Mouse (Mus musculus): ENCODE data around the gene Gpx5.

Gpx5 gene

DNA sequence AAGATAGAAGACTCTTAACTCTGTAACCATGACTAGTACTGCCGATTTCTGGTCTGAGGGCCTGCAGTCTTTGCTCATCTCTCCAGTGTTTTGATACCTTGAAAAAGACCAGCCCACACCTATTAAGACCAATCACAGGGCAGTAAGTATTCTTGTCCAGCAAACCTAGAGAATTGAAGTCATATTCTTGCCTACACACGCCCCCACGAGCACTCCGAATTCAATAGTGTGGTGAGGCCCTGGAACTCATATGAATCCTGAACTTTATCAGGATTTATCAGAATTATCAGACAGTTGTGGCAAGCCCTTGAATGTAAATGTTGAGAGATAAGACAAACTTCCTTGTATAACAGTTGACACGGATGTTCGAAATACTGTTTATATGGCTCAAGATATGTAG lies at the start of gene Gpx5:
Gene Gpx5 (minus strand): TSS at position 101 of the 400 bp plus-strand sequence.
- no peak for TF ChIP-seq GATA4 (IDR thresholded peaks at IDR 0.05; ENCODE audit: insufficient replicate concordance, low read length)

GRCm38 (mm10) chr13:21327424-21327823 lies 34.9 kb upstream of the Gpx5 start:
- TF ChIP-seq GATA4 (IDR thresholded peaks at IDR 0.05; ENCODE audit: insufficient replicate concordance, low read length), result no peak

GRCm38 (mm10) chr13:21326657-21327211 lies 34.2 kb upstream of the Gpx5 start:
- TF ChIP-seq GATA4 (IDR thresholded peaks at IDR 0.05; ENCODE audit: insufficient replicate concordance, low read length), result no peak

- no peak for TF ChIP-seq GATA4 (IDR thresholded peaks at IDR 0.05; ENCODE audit: insufficient replicate concordance, low read length)
These were observed 33.7 kb upstream of the Gpx5 start for GRCm38 (mm10) chr13:21326191-21326590.

DNA sequence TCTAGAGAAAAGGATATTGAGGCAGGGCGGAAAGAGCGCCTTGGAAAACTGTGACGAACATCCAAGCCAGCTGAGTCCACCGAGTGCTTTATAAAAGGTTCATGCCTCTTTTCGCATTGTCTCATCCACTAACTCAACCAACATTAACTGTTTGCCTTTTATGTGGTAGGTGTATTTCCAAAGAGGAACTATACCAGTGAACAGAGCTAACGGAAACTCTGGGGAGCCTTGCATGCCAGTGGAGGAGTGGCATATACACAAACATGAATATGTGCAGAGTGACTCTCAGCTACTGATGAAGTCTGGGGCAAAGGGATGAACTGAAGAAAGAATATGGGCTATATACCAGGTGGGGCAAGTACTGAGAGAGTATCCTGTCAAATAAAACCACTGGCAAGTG lies 30.9 kb upstream of the Gpx5 start:
- TF ChIP-seq GATA4 (IDR thresholded peaks at IDR 0.05; ENCODE audit: insufficient replicate concordance, low read length), result no peak

- no peak for TF ChIP-seq GATA4 (IDR thresholded peaks at IDR 0.05; ENCODE audit: insufficient replicate concordance, low read length)
These were observed 30.2 kb upstream of the Gpx5 start for GRCm38 (mm10) chr13:21322509-21323375.

DNA sequence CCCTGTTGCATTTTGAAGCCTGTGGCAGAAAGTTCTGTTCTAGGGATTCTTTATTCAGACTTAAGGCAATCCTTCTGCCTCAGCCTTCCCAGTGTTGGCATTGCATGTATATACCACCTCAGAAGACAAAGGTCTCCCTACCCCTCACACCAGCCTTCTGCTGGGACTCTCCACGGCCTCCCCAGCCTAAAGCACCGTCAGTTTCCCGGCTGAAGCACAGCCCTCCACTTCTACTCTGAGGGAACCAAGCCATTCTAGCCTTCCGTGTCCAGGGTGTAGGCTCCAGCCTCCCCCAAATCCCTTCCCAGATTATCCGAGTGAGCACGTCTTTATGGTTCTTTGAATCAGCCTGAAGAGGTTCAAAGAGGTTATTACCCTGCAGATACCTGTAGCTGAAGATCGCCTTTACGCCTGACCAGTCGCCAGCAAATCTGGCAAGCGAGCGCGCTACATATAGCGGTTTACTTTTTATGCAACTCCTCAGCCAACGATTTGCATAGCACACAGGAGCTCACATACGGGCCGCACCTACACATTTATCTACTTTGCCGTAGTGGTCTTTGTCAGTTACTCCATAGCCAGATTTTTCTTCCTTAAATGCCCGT lies 29.5 kb upstream of the Gpx5 start:
- no peak for TF ChIP-seq GATA4 (IDR thresholded peaks at IDR 0.05; ENCODE audit: insufficient replicate concordance, low read length)

- no peak for TF ChIP-seq GATA4 (IDR thresholded peaks at IDR 0.05; ENCODE audit: insufficient replicate concordance, low read length)
These were observed 27.7 kb upstream of the Gpx5 start for GRCm38 (mm10) chr13:21320262-21320661.

GRCm38 (mm10) chr13:21313903-21314302 lies 21.4 kb upstream of the Gpx5 start:
- no peak for TF ChIP-seq GATA4 (IDR thresholded peaks at IDR 0.05; ENCODE audit: insufficient replicate concordance, low read length)

DNA sequence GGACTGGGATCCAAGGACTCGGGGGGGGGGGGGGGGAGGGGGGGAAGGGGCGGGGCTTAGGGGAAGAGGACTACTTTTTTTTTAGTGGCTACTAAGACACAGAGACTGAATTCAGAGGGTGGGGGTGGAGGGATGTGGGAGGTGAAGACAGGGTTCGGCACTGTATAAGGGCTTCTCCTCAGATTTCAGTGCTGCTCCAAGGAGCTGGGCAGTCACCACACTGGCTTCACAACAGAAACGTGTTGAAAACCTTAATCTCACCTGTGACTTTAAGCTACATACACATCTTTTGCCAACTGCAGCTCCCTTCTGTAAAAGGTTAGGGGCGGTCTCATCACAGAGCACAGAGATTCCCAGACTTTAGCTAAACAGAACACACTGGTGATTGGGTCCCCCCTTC lies 20.3 kb upstream of the Gpx5 start:
- TF ChIP-seq GATA4 (IDR thresholded peaks at IDR 0.05; ENCODE audit: insufficient replicate concordance, low read length), result no peak

GRCm38 (mm10) chr13:21311926-21312325 lies 19.4 kb upstream of the Gpx5 start, which contains the start of gene Gpx6:
Gene Gpx6 (plus strand): TSS chr13:21312125.
- no peak for TF ChIP-seq GATA4 (IDR thresholded peaks at IDR 0.05; ENCODE audit: insufficient replicate concordance, low read length)

DNA sequence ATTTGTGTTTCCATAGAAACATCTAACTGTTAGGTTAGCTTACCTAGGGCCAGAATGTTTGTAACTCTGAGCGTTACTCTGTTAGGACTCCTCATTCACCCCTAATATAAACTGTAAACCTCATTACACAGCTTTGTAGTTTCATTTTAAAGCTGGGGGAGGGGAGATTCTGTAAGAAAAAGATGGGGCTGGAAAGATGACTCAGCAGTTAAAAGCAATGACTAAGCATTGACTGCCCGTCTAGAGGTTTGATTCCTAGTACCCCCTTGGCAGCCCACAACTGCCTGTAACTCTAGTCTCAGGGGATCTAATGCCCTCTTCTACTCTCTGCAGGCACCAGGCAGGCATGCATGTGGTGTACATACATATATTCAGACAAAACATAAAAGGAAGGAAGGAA lies 17.3 kb upstream of the Gpx5 start:
- no peak for TF ChIP-seq GATA4 (IDR thresholded peaks at IDR 0.05; ENCODE audit: insufficient replicate concordance, low read length)

DNA sequence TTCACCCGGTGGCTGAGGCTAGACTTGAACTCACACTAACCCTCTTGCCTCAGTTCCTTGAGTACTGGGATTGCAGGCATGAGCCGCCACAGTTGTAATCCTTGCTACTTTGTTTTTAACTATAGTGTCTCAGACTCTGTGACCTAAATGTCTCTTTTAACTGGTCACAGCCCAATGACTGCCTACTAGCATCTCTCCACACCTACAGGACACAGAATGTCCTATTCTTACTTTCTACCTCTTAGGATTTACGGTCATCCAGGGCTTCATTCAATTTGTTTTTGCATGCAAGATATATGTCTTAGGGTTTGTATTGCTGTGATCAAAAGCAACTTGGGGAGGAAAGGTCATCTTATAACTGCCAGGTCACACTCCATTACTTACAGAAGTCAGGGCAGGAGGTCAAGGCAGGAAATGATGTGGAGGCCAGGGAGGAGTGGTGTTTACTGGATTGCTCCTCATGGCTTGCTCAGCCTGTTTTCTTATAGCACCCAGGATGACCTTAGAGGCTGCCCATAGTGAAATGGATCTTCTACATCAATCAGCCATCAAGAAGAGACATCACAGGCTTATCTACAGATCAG lies 12.0 kb upstream of the Gpx5 start:
- no peak for TF ChIP-seq GATA4 (IDR thresholded peaks at IDR 0.05; ENCODE audit: insufficient replicate concordance, low read length)

GRCm38 (mm10) chr13:21298557-21298956 lies 6.0 kb upstream of the Gpx5 start:
- no peak for TF ChIP-seq GATA4 (IDR thresholded peaks at IDR 0.05; ENCODE audit: insufficient replicate concordance, low read length)

DNA sequence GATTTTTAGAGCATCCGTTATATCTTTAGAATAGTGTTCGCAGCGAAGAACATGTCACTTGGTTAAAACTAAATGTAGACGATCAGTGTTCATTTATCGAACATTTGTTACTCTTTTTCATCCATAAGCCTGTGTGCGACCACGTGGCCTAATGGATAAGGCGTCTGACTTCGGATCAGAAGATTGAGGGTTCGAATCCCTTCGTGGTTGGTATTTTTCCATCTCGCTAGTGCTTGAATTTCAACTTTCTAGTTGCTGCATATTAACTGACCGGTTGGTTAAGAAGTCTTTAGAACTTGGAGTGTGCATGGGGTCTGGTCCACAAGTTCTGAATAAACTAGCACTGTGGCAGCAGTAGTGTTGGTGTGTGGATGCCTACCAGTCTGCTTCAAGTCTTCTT lies 13.0 kb downstream of the Gpx5 start:
- TF ChIP-seq GATA4 (IDR thresholded peaks at IDR 0.05; ENCODE audit: insufficient replicate concordance, low read length), result no peak

- TF ChIP-seq GATA4 (IDR thresholded peaks at IDR 0.05; ENCODE audit: insufficient replicate concordance, low read length), result no peak
These were observed 13.5 kb downstream of the Gpx5 start for GRCm38 (mm10) chr13:21279076-21279475.
